Mouse (Mus musculus) stomach, embryonic 14.5 days (tissue): Measurements from ENCODE around the gene Poldip2. TPM values are rescaled to one million over a fixed set of nuclear protein-coding genes. Genes with fewer than 3 reads are reported as not detected.

Experiments used
- polyA plus RNA-seq: library from polyadenylated mRNA; unstranded; fragments of >200 nt; fragmentation: Nextera tagmentation; extraction: Ambion mirVana; gene quantifications from 2 replicates; pipeline ENCODE4 v1.2.1, GENCODE M21; 2014

The Poldip2 gene
- polyA plus RNA-seq, 1 experiment from 2014 or later, result 131 TPM

Other genes starting within 250 kb of the Poldip2 start
- gene BC030499, start 221.4 kb upstream of the Poldip2 start, polyA plus RNA-seq, result 0.17 and 0.32 TPM in 2 replicates
- gene Spag5, start 210.7 kb upstream of the Poldip2 start, polyA plus RNA-seq, result 40.5 and 44.6 TPM in 2 replicates
- 18.8 and 21.2 TPM in 2 replicates for gene Aldoc, start 189.2 kb upstream of the Poldip2 start, polyA plus RNA-seq
- 67.7 and 69.8 TPM in 2 replicates for gene Pigs, start 183.8 kb upstream of the Poldip2 start, polyA plus RNA-seq
- 45.9 and 47.5 TPM in 2 replicates for gene Unc119, start 168.7 kb upstream of the Poldip2 start, polyA plus RNA-seq
- 0.45 and 0.64 TPM in 2 replicates for gene Foxn1, start 125.6 kb upstream of the Poldip2 start, polyA plus RNA-seq
- 0.10 TPM in 2 replicates for gene Slc13a2, start 90.0 kb upstream of the Poldip2 start, polyA plus RNA-seq
- 12.9 and 14.3 TPM in 2 replicates for gene Slc46a1, start 46.5 kb upstream of the Poldip2 start, polyA plus RNA-seq
- gene Sarm1, start 14.4 kb upstream of the Poldip2 start, polyA plus RNA-seq, result 2.1 and 3.6 TPM in 2 replicates
- 0.81 and 5.4 TPM in 2 replicates for gene Vtn, start 13.1 kb upstream of the Poldip2 start, polyA plus RNA-seq
- gene Sebox, start 8.7 kb upstream of the Poldip2 start, polyA plus RNA-seq, result not detected in 2 replicates
- 52.1 and 52.9 TPM in 2 replicates for gene Tmem199, start within 50 bp of the Poldip2 start, polyA plus RNA-seq
- 81.2 and 82.9 TPM in 2 replicates for gene Tnfaip1, start 24.1 kb downstream of the Poldip2 start, polyA plus RNA-seq
- gene Ift20, start 24.2 kb downstream of the Poldip2 start, polyA plus RNA-seq, result 126 and 142 TPM in 2 replicates
- gene Tmem97, start 38.6 kb downstream of the Poldip2 start, polyA plus RNA-seq, result 88.5 and 113 TPM in 2 replicates
- 10.1 and 13.4 TPM in 2 replicates for gene Nlk, start 185.2 kb downstream of the Poldip2 start, polyA plus RNA-seq
- 42.2 and 44.9 TPM in 2 replicates for gene Ccnq, start 239.5 kb downstream of the Poldip2 start, polyA plus RNA-seq